Mouse (Mus musculus) bone marrow, adult 2 months (tissue): ENCODE data around the gene Itm2c.

Source experiments
- CTCF ChIP-seq: fragments of 200-500 bp; IDR thresholded peaks from 2 replicates; pipeline ENCODE4 v1.5.1; 2011; ENCODE audit warnings: low read length, control low read depth; ENCODE audit not compliant: control insufficient read depth, insufficient read depth
- POLR2A ChIP-seq: fragments of 200-500 bp; IDR thresholded peaks from 2 replicates; pipeline ENCODE4 v1.6.1; 2011; ENCODE audit warnings: low read depth, mild to moderate bottlenecking, control low read depth, low read length, borderline replicate concordance; ENCODE audit not compliant: control insufficient read depth

GRCm38 (mm10) chr1:85937323-85937722 lies 43.2 kb downstream of the Itm2c start:
- TF ChIP-seq POLR2A (no peak), CTCF (no peak)
